Mouse (Mus musculus) granulocyte monocyte progenitor cell, adult 5-6 weeks (primary cell): ENCODE data around the gene AU021092. TPM values are rescaled to one million over a fixed set of nuclear protein-coding genes. Genes with fewer than 3 reads are reported as not detected.

Source experiments
- total RNA-seq, 2 experiments: library from RNA; stranded (forward) in 1 of 2; stranded (reverse) in 1 of 2; fragments of 200-712, 200-1000 nt in 1 of 2; fragments of >200 nt in 1 of 2; fragmentation: Nextera tagmentation in 1 of 2; gene quantifications; 2 replicates each; pipeline ENCODE4 v1.2.3; 2014 to 2017

Gene AU021092
- total RNA-seq, 2 experiments from 2014 or later, result not detected

Other genes with a start within 250 kb of the AU021092 start
- gene Sept12, start 224.4 kb downstream of the AU021092 start, total RNA-seq (2014; fragmentation: Nextera tagmentation), result not detected in 2 replicates
- not detected in 2 replicates for gene Sept12, start 224.4 kb downstream of the AU021092 start, total RNA-seq (2017)
- gene Smim22, start 215.0 kb downstream of the AU021092 start, total RNA-seq (2014; fragmentation: Nextera tagmentation), result not detected in 2 replicates
- not detected in 2 replicates for gene Smim22, start 215.0 kb downstream of the AU021092 start, total RNA-seq (2017)
- gene Rogdi, start 208.7 kb downstream of the AU021092 start, total RNA-seq (2014; fragmentation: Nextera tagmentation), result 61.2 and 81.6 TPM in 2 replicates
- 17.9 and 20.2 TPM in 2 replicates for gene Rogdi, start 208.7 kb downstream of the AU021092 start, total RNA-seq (2017)
- 96.9 and 97.4 TPM in 2 replicates for gene Glyr1, start 172.4 kb downstream of the AU021092 start, total RNA-seq (2014; fragmentation: Nextera tagmentation)
- 103 and 105 TPM in 2 replicates for gene Glyr1, start 172.4 kb downstream of the AU021092 start, total RNA-seq (2017)
- 51.8 and 54.2 TPM in 2 replicates for gene Ubn1, start 172.2 kb downstream of the AU021092 start, total RNA-seq (2014; fragmentation: Nextera tagmentation)
- gene Ubn1, start 172.2 kb downstream of the AU021092 start, total RNA-seq (2017), result 44.3 and 48.4 TPM in 2 replicates
- gene Ppl, start 89.9 kb downstream of the AU021092 start, total RNA-seq (2014; fragmentation: Nextera tagmentation), result not detected in 2 replicates
- gene Ppl, start 89.9 kb downstream of the AU021092 start, total RNA-seq (2017), result not detected in 2 replicates
- gene Sec14l5, start 75.2 kb downstream of the AU021092 start, total RNA-seq (2014; fragmentation: Nextera tagmentation), result not detected in 2 replicates
- gene Sec14l5, start 75.2 kb downstream of the AU021092 start, total RNA-seq (2017), result not detected in 2 replicates
- gene Nagpa, start 18.3 kb downstream of the AU021092 start, total RNA-seq (2014; fragmentation: Nextera tagmentation), result 42.0 and 68.1 TPM in 2 replicates
- 64.8 and 75.8 TPM in 2 replicates for gene Nagpa, start 18.3 kb downstream of the AU021092 start, total RNA-seq (2017)
- gene Alg1, start 11.3 kb upstream of the AU021092 start, total RNA-seq (2014; fragmentation: Nextera tagmentation), result 16.7 and 26.9 TPM in 2 replicates
- 18.3 and 19.9 TPM in 2 replicates for gene Alg1, start 11.3 kb upstream of the AU021092 start, total RNA-seq (2017)
- gene Eef2kmt, start 33.7 kb upstream of the AU021092 start, total RNA-seq (2014; fragmentation: Nextera tagmentation), result 28.8 and 49.0 TPM in 2 replicates
- 17.9 and 23.1 TPM in 2 replicates for gene Eef2kmt, start 33.7 kb upstream of the AU021092 start, total RNA-seq (2017)